Mouse (Mus musculus) neutrophil, adult 5-6 weeks (primary cell): ENCODE data around the gene Zfp146. TPM values are rescaled to one million over a fixed set of nuclear protein-coding genes. Genes with fewer than 3 reads are reported as not detected.
"Not testable (repeated sequence)": the region's sequence is repeated elsewhere in the genome, so short reads cannot be mapped to it uniquely, and the experiment has no call there.

Source experiments
- ATAC-seq: fragments of 151-379, 151-347 bp; 2 replicates; pipeline ENCODE4 v1.8.0; 2017; ENCODE audit warnings: mild to moderate bottlenecking, moderate TSS enrichment; ENCODE audit not compliant: insufficient number of reproducible peaks, poor library complexity, low FRiP score, severe bottlenecking; ENCODE audit errors: extremely low read depth
- total RNA-seq: library from RNA; stranded (forward); fragments of 200-1000 nt; gene quantifications from 2 replicates; pipeline ENCODE4 v1.2.3, GENCODE M21; 2017

Zfp146 gene
- total RNA-seq, 1 experiment from 2014 or later: 46.8 TPM

- no peak for ATAC-seq
Measured at GRCm38 (mm10) chr7:30194101-30194831, 24.7 kb upstream of the Zfp146 start.

- ATAC-seq: peak; percentile 57
Measured at GRCm38 (mm10) chr7:30193581-30194100, 24.1 kb upstream of the Zfp146 start.

- no peak for ATAC-seq
Measured at GRCm38 (mm10) chr7:30193013-30193412, 23.5 kb upstream of the Zfp146 start.

GRCm38 (mm10) chr7:30192088-30192487 is 22.5 kb upstream of the Zfp146 start:
- ATAC-seq: no peak

- ATAC-seq: no peak
Measured at GRCm38 (mm10) chr7:30189116-30189491, 19.6 kb upstream of the Zfp146 start.

GRCm38 (mm10) chr7:30188344-30189115 is 19.0 kb upstream of the Zfp146 start:
- ATAC-seq: no peak

GRCm38 (mm10) chr7:30184641-30185348 is 15.2 kb upstream of the Zfp146 start:
- ATAC-seq: no peak

GRCm38 (mm10) chr7:30183879-30184289 is 14.3 kb upstream of the Zfp146 start, which contains the start of gene Cox7a1:
TSS of gene Cox7a1 (plus strand) at chr7:30184144.
- ATAC-seq: peak; percentile 73

GRCm38 (mm10) chr7:30183189-30183588 is 13.6 kb upstream of the Zfp146 start:
- not testable (repeated sequence) for ATAC-seq

- ATAC-seq: not testable (repeated sequence)
Measured at GRCm38 (mm10) chr7:30181929-30182328, 12.4 kb upstream of the Zfp146 start.

GRCm38 (mm10) chr7:30181308-30181707 is 11.8 kb upstream of the Zfp146 start:
- peak; percentile 74 for ATAC-seq

GRCm38 (mm10) chr7:30178256-30178655 is 8.7 kb upstream of the Zfp146 start:
- no peak for ATAC-seq

GRCm38 (mm10) chr7:30176474-30176873 is 6.9 kb upstream of the Zfp146 start:
- no peak for ATAC-seq

- no peak for ATAC-seq
Measured at GRCm38 (mm10) chr7:30170283-30170951, 867 bp upstream of the Zfp146 start.

- ATAC-seq: no peak
Measured at GRCm38 (mm10) chr7:30168914-30169582, 502 bp downstream of the Zfp146 start.

- no peak for ATAC-seq
Measured at GRCm38 (mm10) chr7:30164745-30165144, 4.8 kb downstream of the Zfp146 start.

GRCm38 (mm10) chr7:30163113-30163512 is 6.4 kb downstream of the Zfp146 start:
- ATAC-seq: no peak

- ATAC-seq: no peak
Measured at GRCm38 (mm10) chr7:30155507-30155906, 14.0 kb downstream of the Zfp146 start.
